Mouse (Mus musculus) midbrain, embryonic 12.5 days (tissue): ENCODE measurements around the gene En1. TPM values are rescaled to one million over a fixed set of nuclear protein-coding genes. Genes with fewer than 3 reads are reported as not detected.

Experiments used
- ATAC-seq: fragments of 200-750 bp; cut with Nextera tagmentation; 2 replicates; pipeline ENCODE4 v1.8.0; 2017; ENCODE audit warnings: low read depth, moderate TSS enrichment, moderate library complexity; ENCODE audit not compliant: low FRiP score
- H3K27ac ChIP-seq: fragments of 300-500 bp; sonication (generic); replicated peaks from 2 replicates; pipeline ENCODE4 v1.5.1; 2016; ENCODE audit warnings: mild to moderate bottlenecking
- H3K27me3 ChIP-seq: fragments of 300-500 bp; sonication (generic); 2 replicates; pipeline ENCODE4 v1.6.1; 2016; ENCODE audit warnings: mild to moderate bottlenecking
- H3K36me3 ChIP-seq: fragments of 300-500 bp; sonication (generic); 2 replicates; pipeline ENCODE4 v1.6.1; 2016
- H3K4me1 ChIP-seq: fragments of 300-500 bp; sonication (generic); 2 replicates; pipeline ENCODE4 v1.6.1; 2016
- H3K4me2 ChIP-seq: fragments of 300-500 bp; sonication (generic); replicated peaks from 2 replicates; pipeline ENCODE4 v1.6.1; 2016; ENCODE audit warnings: mild to moderate bottlenecking, moderate library complexity
- H3K4me3 ChIP-seq: fragments of 300-500 bp; sonication (generic); 2 replicates; pipeline ENCODE4 v1.5.1; 2016; ENCODE audit warnings: mild to moderate bottlenecking
- H3K9ac ChIP-seq: fragments of 300-500 bp; sonication (generic); replicated peaks from 2 replicates; pipeline ENCODE4 v1.6.1; 2016; ENCODE audit warnings: mild to moderate bottlenecking, moderate library complexity
- H3K9me3 ChIP-seq: fragments of 300-500 bp; sonication (generic); 2 replicates; pipeline ENCODE4 v1.6.1; 2016; ENCODE audit warnings: mild to moderate bottlenecking
- WGBS: fragments of 180-500 bp; shearing (Covaris S2); methylation state at CpG from one replicate; pipeline ENCODE4 v1.1.7; 2016; 5-methylcytosine and 5-hydroxymethylcytosine counted together
- polyA plus RNA-seq: library from polyadenylated mRNA; unstranded; fragments of >200 nt; fragmentation: Nextera tagmentation; extraction: Ambion mirVana; gene quantifications from 2 replicates; pipeline ENCODE4 v1.2.1, GENCODE M21; 2016

Gene En1
- polyA plus RNA-seq, 1 experiment from 2014 or later = 10.3 TPM

DNA sequence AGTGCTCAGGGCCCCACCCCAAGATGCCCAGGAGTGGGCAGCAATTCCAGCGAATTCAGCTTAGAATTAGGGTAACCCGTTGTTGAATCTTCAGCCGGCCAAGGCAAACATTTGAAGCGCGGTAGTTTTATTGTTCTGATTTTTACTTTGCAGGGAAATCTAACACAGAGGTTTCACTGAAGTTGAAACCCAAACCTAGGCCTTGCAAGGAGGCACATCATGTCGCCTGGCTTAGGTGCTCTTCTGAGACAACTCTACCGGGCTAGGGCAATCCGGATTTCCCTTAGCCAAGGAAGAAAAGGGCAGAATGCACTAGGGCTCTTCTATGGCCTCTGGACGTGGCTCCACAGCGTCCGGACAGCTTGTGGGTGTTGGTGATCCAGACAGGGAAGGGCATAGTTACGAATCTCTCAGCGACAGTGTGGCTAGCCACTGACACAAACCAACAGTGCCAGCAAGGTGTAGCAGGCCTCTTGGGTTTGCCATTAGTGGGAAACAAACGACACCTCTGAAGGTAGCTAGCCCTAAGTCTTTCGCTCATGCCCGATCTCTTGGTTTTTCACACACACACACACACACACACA, 873 bp upstream of the En1 start:
- H3K4me1 ChIP-seq = peaks cover 20% of the 10 kb centered on the region
- H3K4me3 ChIP-seq = peak overlapping the region; percentile 62
- 2% methylated on average over 16 of the region's 16 CpGs for WGBS
- H3K4me2 ChIP-seq = peak overlapping the region; percentile 77
- H3K9me3 ChIP-seq = no peaks in the 10 kb centered on the region
- H3K27ac ChIP-seq = peak overlapping the region; percentile 70
- no peak for ATAC-seq
- H3K27me3 ChIP-seq = peaks cover 96% of the 10 kb centered on the region
- H3K36me3 ChIP-seq = no peaks in the 10 kb centered on the region
- peak overlapping the region; percentile 50 for H3K9ac ChIP-seq

DNA sequence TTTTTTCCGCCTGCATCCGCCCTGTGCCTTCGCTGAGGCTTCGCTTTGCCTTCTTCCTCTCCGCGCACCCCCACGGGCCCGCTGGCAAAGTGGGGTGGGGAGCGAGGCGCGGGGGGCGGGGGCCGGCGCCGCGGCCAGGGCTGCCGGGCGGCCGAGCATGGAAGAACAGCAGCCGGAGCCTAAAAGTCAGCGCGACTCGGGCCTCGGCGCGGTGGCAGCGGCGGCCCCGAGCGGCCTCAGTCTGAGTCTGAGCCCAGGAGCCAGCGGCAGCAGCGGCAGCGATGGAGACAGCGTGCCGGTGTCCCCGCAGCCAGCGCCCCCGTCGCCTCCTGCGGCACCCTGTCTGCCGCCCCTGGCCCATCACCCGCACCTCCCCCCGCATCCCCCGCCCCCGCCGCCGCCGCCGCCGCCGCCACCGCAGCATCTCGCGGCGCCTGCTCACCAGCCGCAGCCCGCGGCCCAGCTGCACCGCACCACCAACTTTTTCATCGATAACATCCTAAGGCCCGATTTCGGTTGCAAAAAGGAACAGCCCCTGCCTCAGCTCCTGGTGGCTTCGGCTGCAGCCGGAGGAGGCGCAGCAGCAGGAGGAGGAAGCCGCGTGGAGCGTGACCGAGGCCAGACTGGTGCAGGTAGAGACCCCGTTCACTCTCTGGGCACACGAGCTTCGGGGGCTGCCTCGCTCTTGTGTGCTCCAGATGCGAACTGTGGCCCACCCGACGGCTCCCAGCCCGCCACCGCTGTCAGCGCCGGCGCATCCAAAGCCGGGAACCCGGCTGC, 848 bp downstream of the En1 start:
- Histone ChIP-seq H3K9ac (peak overlapping the region; percentile 77), H3K9me3 (no peaks in the 10 kb centered on the region), H3K36me3 (no peaks in the 10 kb centered on the region), H3K27me3 (peaks cover 87% of the 10 kb centered on the region), H3K4me2 (peak overlapping the region; percentile 77), H3K27ac (peak overlapping the region; percentile 88), H3K4me1 (peaks cover 19% of the 10 kb centered on the region), H3K4me3 (peak overlapping the region; percentile 62)
- peak; percentile 24; the same call in 1 of the 2 replicates for ATAC-seq
- WGBS = under 1% methylated on average over 67 of the region's 83 CpGs

DNA sequence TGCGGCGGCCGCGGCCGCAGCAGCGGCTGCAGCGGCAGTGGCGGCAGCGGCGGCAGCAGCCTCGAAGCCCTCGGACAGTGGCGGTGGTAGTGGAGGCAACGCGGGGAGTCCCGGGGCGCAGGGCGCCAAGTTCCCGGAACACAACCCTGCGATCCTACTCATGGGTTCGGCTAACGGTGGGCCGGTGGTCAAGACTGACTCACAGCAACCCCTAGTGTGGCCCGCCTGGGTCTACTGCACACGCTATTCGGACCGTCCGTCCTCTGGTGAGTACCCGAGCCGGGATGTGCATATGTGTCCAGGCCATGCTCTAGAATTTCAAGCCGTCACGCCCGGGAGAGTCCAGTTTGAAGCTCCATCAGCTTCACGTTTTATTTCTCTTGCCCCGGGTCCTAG, 1.4 kb downstream of the En1 start:
- no peaks in the 10 kb centered on the region for H3K9me3 ChIP-seq
- H3K4me1 ChIP-seq = peaks cover 19% of the 10 kb centered on the region
- H3K27me3 ChIP-seq = peaks cover 87% of the 10 kb centered on the region
- peak overlapping the region; percentile 62 for H3K4me3 ChIP-seq
- under 1% methylated on average over 35 of the region's 35 CpGs for WGBS
- no peak for ATAC-seq
- H3K4me2 ChIP-seq = peak overlapping the region; percentile 77
- H3K36me3 ChIP-seq = no peaks in the 10 kb centered on the region
- peak overlapping the region; percentile 88 for H3K27ac ChIP-seq
- H3K9ac ChIP-seq = peak overlapping the region; percentile 77

DNA sequence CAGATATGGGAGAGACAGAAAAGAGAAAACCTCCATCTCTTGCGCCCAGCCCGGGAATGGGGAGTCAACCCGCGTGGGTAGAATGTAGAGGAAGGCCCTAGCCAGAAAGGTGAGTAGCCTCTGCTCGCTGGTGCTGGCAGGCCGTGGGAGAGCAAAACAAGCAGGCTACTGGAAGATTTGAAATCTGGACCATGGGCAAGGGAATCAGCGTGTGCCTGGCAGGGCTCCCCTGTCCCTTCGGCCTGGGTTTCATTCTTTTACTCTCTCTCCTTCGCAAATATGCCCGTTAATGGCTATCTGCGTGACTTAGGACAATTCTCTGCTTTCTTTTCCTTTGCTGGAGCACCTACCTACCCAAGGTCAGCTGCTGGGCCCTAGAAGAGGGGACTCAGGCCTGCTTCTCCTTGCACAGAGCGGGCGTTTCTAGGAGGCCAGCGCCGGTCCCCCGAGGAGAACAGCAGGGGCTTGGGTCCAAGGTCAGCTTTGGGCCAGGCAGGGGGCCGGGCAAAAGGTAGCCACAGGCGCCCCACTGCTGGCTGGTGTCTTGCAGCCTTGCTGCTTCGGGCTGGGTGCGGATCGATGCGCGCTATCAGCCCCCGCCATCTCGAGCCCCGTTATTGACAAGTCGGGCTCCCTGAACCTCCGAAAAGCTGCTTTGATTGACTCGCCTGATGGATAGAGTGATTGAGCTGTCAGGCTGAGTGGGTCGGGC, 2.4 kb downstream of the En1 start:
- Histone ChIP-seq H3K27me3 (peaks cover 87% of the 10 kb centered on the region), H3K36me3 (no peaks in the 10 kb centered on the region), H3K4me2 (peak overlapping the region; percentile 77), H3K4me1 (peaks cover 19% of the 10 kb centered on the region), H3K4me3 (peak overlapping the region; percentile 62), H3K9me3 (no peaks in the 10 kb centered on the region), H3K27ac (peak overlapping the region; percentile 88), H3K9ac (peak overlapping the region; percentile 77)
- ATAC-seq = no peak
- 2% methylated on average over 30 of the region's 30 CpGs for WGBS

GRCm38 (mm10) chr1:120605143-120605435, 2.9 kb downstream of the En1 start:
- H3K4me3 ChIP-seq = peak overlapping the region; percentile 62
- no peaks in the 10 kb centered on the region for H3K36me3 ChIP-seq
- peaks cover 87% of the 10 kb centered on the region for H3K27me3 ChIP-seq
- H3K4me1 ChIP-seq = peaks cover 19% of the 10 kb centered on the region
- H3K9ac ChIP-seq = peak overlapping the region; percentile 77
- H3K27ac ChIP-seq = peak overlapping the region; percentile 88
- ATAC-seq = no peak
- H3K9me3 ChIP-seq = no peaks in the 10 kb centered on the region
- H3K4me2 ChIP-seq = peak overlapping the region; percentile 77
- 3% methylated on average over 8 of the region's 8 CpGs for WGBS

DNA sequence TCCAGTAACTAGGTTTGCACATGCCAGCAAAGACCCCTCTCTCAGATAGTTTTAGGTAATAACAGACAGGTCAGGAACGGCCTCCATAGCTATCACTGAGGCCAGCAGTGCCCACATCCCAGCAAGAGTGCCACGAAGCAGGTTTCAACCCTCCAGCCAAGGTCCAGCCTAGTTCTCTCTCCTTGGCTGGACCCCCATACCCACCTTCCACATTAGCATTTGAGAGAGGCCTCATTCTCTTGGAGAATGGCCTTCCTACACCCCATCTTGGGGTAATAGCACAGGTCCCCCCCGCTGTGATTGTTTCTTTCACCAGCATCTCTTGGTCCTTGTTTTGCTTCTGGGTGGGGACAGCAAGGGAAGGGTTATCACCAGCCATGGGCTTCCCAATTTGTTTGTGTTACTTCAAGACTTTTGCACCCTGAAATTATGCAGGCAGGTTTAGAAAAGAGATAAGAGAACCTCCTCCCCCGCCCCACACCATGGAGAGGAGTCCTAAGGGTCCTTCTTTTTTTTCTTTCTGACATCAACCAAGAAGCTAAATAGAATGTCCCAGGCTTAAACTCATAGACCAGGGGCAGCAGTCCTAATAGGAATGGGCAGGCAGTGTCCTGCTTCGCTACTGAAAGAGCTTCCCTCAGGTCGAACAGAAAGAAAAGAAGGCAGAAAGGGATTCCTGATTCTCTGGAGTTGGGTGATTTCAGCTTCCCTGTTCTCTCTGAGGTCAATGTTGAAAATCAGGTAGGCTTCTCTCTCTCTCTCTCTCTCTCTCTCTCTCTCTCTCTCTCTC, 3.5 kb downstream of the En1 start:
- Histone ChIP-seq H3K27ac (peak overlapping the region; percentile 88), H3K4me1 (peaks cover 19% of the 10 kb centered on the region), H3K9ac (peak overlapping the region; percentile 77), H3K27me3 (peaks cover 87% of the 10 kb centered on the region), H3K9me3 (no peaks in the 10 kb centered on the region), H3K36me3 (no peaks in the 10 kb centered on the region), H3K4me3 (peak overlapping the region; percentile 62), H3K4me2 (peak overlapping the region; percentile 77)
- 4% methylated on average over 6 of the region's 6 CpGs for WGBS
- ATAC-seq = no peak

GRCm38 (mm10) chr1:120606641-120607575, 4.7 kb downstream of the En1 start:
- H3K27me3 ChIP-seq = peaks cover 87% of the 10 kb centered on the region
- peak overlapping the region; percentile 77 for H3K4me2 ChIP-seq
- H3K4me3 ChIP-seq = peak overlapping the region; percentile 62
- peak overlapping the region; percentile 77 for H3K9ac ChIP-seq
- WGBS = under 1% methylated on average over 51 of the region's 52 CpGs
- H3K9me3 ChIP-seq = no peaks in the 10 kb centered on the region
- no peaks in the 10 kb centered on the region for H3K36me3 ChIP-seq
- peak overlapping the region; percentile 88 for H3K27ac ChIP-seq
- peaks cover 17% of the 10 kb centered on the region for H3K4me1 ChIP-seq
- 0 out of 2 replicates have a peak, but pooled peaks have one; percentile 11 for ATAC-seq

DNA sequence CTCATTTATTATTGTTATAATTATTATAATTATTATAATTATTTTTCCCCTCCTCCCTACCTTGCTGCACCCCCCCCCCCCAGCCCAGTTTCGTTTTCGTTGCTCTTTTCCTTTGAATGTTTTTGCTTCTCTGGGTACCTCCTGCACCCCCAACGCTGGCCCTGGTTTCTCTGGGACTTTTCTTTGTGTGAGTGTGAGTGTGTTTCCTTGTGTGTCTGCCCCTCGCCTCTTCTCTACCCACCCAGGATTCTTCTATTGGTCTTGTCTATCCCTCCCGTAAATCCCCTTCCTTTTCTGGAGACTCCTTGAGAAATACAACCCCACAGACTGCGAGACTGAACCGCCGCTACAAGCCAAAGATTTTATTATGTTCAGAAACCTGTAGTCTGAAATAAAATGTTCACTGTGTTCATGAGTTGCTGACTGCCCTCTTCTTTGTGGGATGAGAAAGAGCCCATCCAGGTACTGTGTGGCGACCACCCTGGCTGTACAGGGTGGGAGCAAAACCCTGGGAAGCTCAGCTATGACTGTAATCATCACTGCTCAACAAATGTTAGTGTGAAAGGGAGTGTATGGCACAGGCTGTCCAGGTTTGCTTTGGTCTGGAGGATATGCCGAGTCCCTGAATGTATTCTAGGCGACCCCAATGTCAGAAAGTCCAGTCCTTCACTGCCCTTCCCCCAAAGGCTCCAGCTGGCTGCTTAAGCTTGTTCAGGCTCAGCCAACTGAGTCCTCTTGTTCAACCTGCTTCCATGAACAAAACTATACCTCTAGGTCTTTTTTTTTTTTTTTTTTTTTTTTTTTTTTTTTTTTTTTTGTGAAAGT, 5.6 kb downstream of the En1 start:
- peak overlapping the region; percentile 47 for H3K9ac ChIP-seq
- peak overlapping the region; percentile 47; the same call in 1 of the 2 replicates for H3K27ac ChIP-seq
- peak overlapping the region; percentile 62 for H3K4me3 ChIP-seq
- no peaks in the 10 kb centered on the region for H3K9me3 ChIP-seq
- ATAC-seq = peak; percentile 10; the same call in 1 of the 2 replicates
- no peaks in the 10 kb centered on the region for H3K36me3 ChIP-seq
- peaks cover 91% of the 10 kb centered on the region for H3K27me3 ChIP-seq
- peak overlapping the region; percentile 77 for H3K4me2 ChIP-seq
- WGBS = 6% methylated on average over 11 of the region's 11 CpGs
- H3K4me1 ChIP-seq = peaks cover 12% of the 10 kb centered on the region

DNA sequence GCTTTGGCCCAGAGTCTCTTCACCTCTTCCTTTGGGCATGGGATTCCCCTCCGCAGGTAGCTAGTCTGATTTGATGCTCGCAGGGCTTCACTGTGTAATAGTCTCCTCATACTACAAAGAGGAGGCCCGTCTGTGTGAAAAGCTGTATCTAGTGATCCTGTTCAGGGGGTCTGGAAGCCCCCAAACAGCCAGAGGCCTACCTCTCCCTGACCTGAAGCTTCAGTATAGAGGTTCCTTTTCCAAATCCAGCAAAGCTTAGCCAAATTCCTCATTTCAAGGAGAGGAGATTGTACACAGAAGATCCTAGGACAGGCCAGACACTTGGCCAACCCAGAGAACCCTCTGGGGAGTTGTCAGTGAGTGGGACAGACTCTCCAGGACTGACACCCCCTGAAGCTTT, 6.2 kb downstream of the En1 start:
- peak overlapping the region; percentile 23 for H3K4me3 ChIP-seq
- no peaks in the 10 kb centered on the region for H3K36me3 ChIP-seq
- peak overlapping the region; percentile 39; the same call in 1 of the 2 replicates for H3K9ac ChIP-seq
- WGBS = 17% methylated on average over 3 of the region's 3 CpGs
- peak overlapping the region; percentile 77 for H3K4me2 ChIP-seq
- H3K9me3 ChIP-seq = no peaks in the 10 kb centered on the region
- no peak for ATAC-seq
- H3K4me1 ChIP-seq = peaks cover 6% of the 10 kb centered on the region
- H3K27ac ChIP-seq = peak overlapping the region; percentile 56; the same call in 1 of the 2 replicates
- H3K27me3 ChIP-seq = peaks cover 91% of the 10 kb centered on the region

DNA sequence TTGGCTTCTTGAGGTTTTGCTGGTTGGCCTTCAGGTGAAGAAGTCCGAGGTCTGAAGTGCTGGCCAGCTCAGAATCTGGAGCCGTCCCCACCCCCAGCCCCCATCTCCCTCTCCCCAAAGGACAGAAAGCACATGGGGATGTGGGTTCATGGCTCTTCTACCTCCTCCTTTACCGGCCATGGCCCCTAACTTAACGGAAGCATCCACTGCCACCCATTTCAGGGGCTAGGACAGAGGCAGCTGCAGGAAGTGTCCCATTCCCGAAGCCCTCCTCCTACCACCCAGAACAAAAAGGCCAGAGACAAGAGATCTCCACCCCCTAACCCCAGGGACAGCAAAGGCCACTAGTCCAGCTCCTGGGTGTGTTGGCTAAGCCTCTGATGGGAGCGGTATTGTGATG, 7.4 kb downstream of the En1 start:
- ATAC-seq = no peak
- 2% methylated on average over 6 of the region's 6 CpGs for WGBS
- H3K9me3 ChIP-seq = no peaks in the 10 kb centered on the region
- H3K27me3 ChIP-seq = peaks cover 91% of the 10 kb centered on the region
- peaks cover 8% of the 10 kb centered on the region; the same call in 1 of the 2 replicates for H3K4me1 ChIP-seq
- H3K9ac ChIP-seq = 0 out of 2 replicates have a peak overlapping the region, but pooled peaks have one; percentile 31
- peak overlapping the region; percentile 77 for H3K4me2 ChIP-seq
- no peaks in the 10 kb centered on the region for H3K36me3 ChIP-seq
- peak overlapping the region; percentile 23; the same call in 1 of the 2 replicates for H3K4me3 ChIP-seq
- H3K27ac ChIP-seq = peak overlapping the region; percentile 46; the same call in 1 of the 2 replicates
